Mouse (Mus musculus) embryonic facial prominence, embryonic 10.5 days (tissue): Measurements from ENCODE around the gene Pou2f1. TPM values are rescaled to one million over a fixed set of nuclear protein-coding genes. Genes with fewer than 3 reads are reported as not detected.
A peak's percentile ranks its signal among the peaks of the same experiment; 100 is the strongest.

Experiments used
- DNase-seq: peaks from one replicate; pipeline ENCODE4 v3.0.0-alpha.2; 2017; ENCODE audit warnings: low spot score
- H3K27ac ChIP-seq: fragments of 300-500 bp; sonication (generic); replicated peaks from 2 replicates; pipeline ENCODE4 v1.5.1; 2016; ENCODE audit warnings: mild to moderate bottlenecking
- H3K27me3 ChIP-seq: fragments of 300-500 bp; sonication (generic); replicated peaks from 2 replicates; pipeline ENCODE4 v1.6.1; 2016; ENCODE audit warnings: low read depth, mild to moderate bottlenecking; ENCODE audit not compliant: poor library complexity, severe bottlenecking
- H3K36me3 ChIP-seq: fragments of 300-500 bp; sonication (generic); replicated peaks from 2 replicates; pipeline ENCODE4 v1.6.1; 2016; ENCODE audit warnings: mild to moderate bottlenecking, moderate library complexity
- H3K4me1 ChIP-seq: fragments of 300-500 bp; sonication (generic); 2 replicates; pipeline ENCODE4 v1.6.1; 2016
- H3K4me3 ChIP-seq: fragments of 300-500 bp; sonication (generic); 2 replicates; pipeline ENCODE4 v1.5.1; 2016; ENCODE audit warnings: mild to moderate bottlenecking, moderate library complexity
- H3K9me3 ChIP-seq: fragments of 300-500 bp; sonication (generic); 2 replicates; pipeline ENCODE4 v1.6.1; 2016; ENCODE audit warnings: mild to moderate bottlenecking
- WGBS: fragments of 180-500 bp; shearing (Covaris S2); methylation state at CpG from one replicate; pipeline ENCODE4 v1.1.7; 2016; 5-methylcytosine and 5-hydroxymethylcytosine counted together
- polyA plus RNA-seq: library from polyadenylated mRNA; unstranded; fragments of >200 nt; fragmentation: Nextera tagmentation; extraction: Ambion mirVana; gene quantifications from 2 replicates; pipeline ENCODE4 v1.2.1, GENCODE M21; 2016

Pou2f1 gene
- polyA plus RNA-seq, 1 experiment from 2014 or later: 28.1 TPM

DNA sequence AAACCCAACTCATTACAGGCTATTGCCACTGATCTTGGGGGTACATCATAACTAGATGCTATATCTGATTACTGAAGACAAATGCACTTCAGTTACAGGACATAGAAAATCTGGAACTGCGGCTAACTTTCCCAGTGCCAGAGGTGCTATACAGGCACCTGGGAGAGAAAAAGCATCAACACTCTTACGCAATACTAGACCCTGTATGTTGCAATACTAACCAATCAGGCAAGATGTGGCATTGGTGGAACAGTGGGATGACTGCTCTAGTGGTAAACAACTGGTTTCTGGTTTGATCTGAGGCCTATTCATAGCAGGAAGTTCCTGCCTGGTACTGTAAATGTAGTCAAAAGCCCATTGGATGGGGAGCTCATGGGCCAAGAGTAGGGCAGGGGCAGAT lies 123.7 kb downstream of the Pou2f1 start:
- DNase-seq: no peak
- Histone ChIP-seq H3K36me3 (peaks cover 56% of the 10 kb centered on the region), H3K27ac (no peak overlapping the region), H3K9me3 (no peaks in the 10 kb centered on the region), H3K4me3 (no peak overlapping the region), H3K27me3 (no peaks in the 10 kb centered on the region), H3K4me1 (peaks cover 10% of the 10 kb centered on the region)
- WGBS: 98% methylated on average over 2 of the region's 2 CpGs

DNA sequence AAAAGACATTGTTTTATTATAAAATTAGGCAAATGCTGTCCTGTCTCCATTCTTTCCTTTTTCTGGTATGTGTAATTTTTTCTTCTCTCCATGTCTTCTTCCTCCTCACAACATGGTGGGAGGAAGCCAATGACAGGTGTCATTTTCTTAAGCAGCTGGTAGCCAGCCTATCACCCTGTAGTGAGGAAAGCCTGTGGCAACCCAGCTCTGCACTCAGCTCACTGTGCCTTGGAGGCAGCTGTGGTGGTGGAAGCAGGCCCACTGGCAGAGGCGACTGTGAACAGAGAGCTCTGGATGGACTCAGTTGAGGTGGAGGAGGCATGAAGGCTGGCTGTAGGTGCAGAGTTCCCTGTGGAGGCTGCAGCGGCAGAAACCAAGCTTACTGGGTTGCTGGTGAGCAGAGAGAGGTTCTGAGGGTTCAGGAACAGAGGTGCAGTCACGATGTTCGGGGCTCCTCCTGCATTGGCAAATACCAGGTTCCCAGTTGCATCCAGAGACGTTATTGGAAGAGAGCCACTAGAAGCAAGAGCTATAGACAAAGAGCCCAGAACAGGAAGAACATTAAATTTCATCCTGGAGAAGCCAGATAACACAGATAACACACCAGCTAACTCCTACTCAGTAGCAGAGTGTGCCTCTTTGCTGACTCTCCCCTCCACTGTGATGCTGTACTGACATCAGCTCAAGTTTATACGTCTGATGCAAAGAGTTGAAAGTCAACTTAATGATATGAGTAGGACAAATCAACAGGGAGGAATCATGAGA lies 126.8 kb downstream of the Pou2f1 start:
- Histone ChIP-seq H3K27ac (no peak overlapping the region), H3K27me3 (no peaks in the 10 kb centered on the region), H3K4me3 (no peak overlapping the region), H3K4me1 (peaks cover 21% of the 10 kb centered on the region), H3K36me3 (peaks cover 52% of the 10 kb centered on the region), H3K9me3 (no peaks in the 10 kb centered on the region)
- 91% methylated on average over 6 of the region's 6 CpGs for WGBS
- DNase-seq: no peak

DNA sequence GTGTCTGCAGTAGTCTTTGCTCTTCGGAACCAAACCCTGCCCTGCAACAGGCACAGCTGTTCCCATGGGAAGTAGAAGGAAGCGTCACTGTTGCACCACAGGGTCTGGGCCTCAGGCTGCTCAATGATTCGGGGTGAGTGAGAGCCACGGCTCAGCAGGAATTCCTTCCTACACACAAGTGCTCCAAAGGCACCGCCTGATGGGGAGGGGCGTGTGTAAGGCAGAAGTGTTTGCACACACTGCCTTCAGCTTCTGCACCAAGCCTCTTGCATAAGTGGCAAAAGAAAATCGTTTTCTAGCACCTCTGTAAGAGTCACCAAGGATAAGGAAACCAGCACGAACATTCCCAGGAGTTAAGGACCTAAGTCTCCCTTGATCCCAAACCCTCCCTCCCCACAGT lies 127.8 kb downstream of the Pou2f1 start:
- H3K27me3 ChIP-seq: no peaks in the 10 kb centered on the region
- 47% methylated on average over 8 of the region's 8 CpGs for WGBS
- H3K4me3 ChIP-seq: no peak overlapping the region
- H3K9me3 ChIP-seq: no peaks in the 10 kb centered on the region
- DNase-seq: no peak
- H3K27ac ChIP-seq: no peak overlapping the region
- peaks cover 21% of the 10 kb centered on the region for H3K4me1 ChIP-seq
- peaks cover 49% of the 10 kb centered on the region for H3K36me3 ChIP-seq

DNA sequence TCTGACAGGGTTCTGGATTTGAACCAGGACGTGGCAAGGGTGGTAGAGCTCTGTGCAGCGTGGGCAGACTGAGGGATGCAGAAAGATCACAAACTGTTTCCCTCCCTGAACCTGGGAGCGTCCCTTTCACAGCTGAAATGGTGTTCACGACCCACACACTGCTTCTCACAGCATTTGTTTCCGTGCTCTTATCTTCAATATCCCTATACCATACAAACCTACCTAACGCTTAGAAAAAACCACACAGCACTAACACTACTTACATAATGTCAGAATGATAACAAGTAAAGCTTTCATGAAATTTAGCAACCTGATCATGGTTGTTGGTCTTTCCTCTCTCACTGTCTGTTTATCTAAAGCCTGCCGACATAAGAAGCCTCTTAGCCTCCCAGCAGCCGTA lies 133.8 kb downstream of the Pou2f1 start:
- 89% methylated on average over 8 of the region's 8 CpGs for WGBS
- no peaks in the 10 kb centered on the region for H3K9me3 ChIP-seq
- peaks cover 21% of the 10 kb centered on the region for H3K4me1 ChIP-seq
- no peak overlapping the region for H3K4me3 ChIP-seq
- H3K27me3 ChIP-seq: no peaks in the 10 kb centered on the region
- H3K27ac ChIP-seq: no peak overlapping the region
- H3K36me3 ChIP-seq: peaks cover 30% of the 10 kb centered on the region
- DNase-seq: no peak

DNA sequence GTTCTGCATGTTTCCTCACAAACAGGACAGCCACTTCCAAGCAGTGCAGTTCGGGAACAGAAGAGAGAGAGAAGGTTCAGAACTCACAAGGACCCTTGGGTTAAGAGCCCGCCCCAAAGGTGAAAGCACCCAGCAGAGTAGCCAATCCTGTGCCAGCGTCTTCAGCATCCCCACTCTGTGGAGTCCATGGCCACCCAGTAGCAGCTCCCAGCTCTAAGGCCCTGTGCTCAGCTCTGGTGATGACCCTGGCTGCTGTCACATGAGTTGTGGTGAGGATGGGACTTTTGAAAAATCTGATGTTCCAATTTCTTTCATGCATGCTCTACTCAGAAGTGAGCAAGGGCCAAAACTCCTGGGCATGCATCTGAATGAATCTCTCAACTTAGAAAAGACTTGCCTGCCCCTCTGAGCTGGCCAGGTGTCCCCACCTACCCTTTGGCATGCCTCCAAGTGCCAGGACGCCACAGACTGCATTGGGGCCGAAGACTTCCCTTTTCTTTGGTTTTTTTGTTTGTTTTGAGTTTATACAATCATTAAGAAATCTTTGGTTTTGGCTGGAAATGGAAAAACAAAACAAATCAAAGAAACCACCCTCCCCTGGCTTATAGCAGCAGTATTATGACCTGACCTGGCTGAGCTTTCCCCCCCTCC lies 135.7 kb downstream of the Pou2f1 start:
- peaks cover 11% of the 10 kb centered on the region for H3K4me1 ChIP-seq
- H3K9me3 ChIP-seq: no peaks in the 10 kb centered on the region
- no peak for DNase-seq
- H3K4me3 ChIP-seq: no peak overlapping the region
- peaks cover 30% of the 10 kb centered on the region for H3K36me3 ChIP-seq
- WGBS: 82% methylated on average over 5 of the region's 5 CpGs
- no peak overlapping the region for H3K27ac ChIP-seq
- no peaks in the 10 kb centered on the region for H3K27me3 ChIP-seq

DNA sequence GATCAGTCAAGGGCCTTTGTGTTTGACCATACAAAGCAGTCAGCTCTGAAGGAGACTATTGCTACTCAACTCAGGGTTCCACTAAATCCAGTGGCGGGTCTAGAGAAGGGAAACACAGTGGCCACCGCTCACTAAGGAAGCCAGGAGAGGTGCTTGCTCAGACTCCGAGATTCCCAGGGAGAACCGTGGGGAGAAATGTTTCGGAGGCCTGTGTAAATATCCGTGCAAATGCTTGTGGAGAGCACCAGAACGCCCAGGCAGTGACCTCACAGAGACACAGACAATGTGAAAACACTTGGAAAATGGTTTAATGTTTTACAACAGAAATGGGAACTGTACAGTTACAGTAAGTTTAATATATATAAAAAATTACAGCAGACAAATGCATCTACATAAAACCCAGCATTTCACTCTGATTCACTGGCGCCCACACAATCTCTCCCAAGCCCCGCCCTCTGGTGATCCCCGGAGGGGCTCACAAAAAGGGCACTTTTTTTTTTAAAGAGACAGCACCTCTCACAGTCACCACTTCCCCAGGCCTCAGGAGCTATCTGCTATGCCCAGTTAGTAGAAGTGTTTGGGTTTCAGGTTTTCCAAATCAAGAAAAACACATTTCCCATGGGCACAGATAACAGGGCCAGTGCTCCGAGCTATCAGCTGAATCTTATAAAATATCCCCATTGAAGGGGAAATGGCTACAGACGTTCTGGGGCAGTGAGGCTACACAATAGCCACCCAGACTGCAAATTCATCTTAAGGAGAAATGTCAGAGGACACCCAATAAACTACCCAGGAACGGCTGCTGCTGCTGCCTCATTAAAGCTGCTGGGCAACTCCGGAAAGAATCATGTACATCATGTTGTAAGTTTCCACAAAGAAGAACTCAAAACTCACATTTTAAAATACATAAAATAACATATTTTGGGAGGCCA lies 137.3 kb downstream of the Pou2f1 start:
- no peak overlapping the region for H3K4me3 ChIP-seq
- H3K36me3 ChIP-seq: peaks cover 30% of the 10 kb centered on the region
- peaks cover 27% of the 10 kb centered on the region for H3K4me1 ChIP-seq
- H3K27ac ChIP-seq: peak overlapping the region; percentile 41; the same call in 1 of the 2 replicates
- no peaks in the 10 kb centered on the region for H3K27me3 ChIP-seq
- no peaks in the 10 kb centered on the region for H3K9me3 ChIP-seq
- 49% methylated on average over 14 of the region's 14 CpGs for WGBS
- no peak for DNase-seq

DNA sequence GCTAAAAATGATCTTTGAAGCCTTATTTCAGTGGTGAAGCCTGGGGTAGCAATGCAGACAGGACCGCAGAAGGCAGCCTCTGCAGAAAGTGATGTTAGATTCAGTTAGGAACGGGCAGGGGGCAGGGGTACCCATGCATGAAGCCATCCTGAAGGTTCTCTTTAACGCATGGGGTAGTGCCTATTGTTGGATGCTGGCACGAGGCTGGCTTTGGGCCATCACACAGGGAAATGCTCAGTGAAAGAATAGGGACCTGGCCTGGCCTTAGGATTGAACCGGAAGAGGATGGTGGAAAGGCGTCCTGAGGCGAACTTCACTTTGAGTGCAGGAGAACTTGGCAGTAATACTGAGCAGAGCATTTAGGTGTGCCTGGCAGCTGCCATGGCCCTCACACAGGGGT lies 140.4 kb downstream of the Pou2f1 start:
- Histone ChIP-seq H3K36me3 (peaks cover 10% of the 10 kb centered on the region), H3K27ac (no peak overlapping the region), H3K9me3 (no peaks in the 10 kb centered on the region), H3K4me1 (peaks cover 27% of the 10 kb centered on the region), H3K4me3 (no peak overlapping the region), H3K27me3 (no peaks in the 10 kb centered on the region; the same call in 1 of the 2 replicates)
- DNase-seq: no peak
- 79% methylated on average over 7 of the region's 7 CpGs for WGBS

DNA sequence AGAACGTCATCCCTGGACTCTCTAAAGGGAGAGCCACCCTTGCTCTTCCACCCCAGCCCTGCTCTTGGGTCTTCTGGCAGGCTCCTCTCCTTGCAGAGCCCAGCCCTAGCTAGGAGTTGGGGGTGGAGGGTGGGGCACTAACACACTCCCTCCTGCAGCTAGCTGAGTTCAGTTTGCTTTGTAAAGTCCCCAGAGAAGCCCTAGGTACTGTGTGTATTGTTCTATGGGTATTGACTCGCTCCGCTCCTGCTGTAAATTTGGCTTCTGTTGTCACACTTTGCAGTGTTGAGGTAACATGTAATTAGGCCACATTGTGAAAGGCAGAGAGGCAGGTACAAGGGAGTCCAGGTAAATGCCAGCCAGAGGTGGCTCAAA lies 141.3 kb downstream of the Pou2f1 start:
- H3K4me1 ChIP-seq: peaks cover 29% of the 10 kb centered on the region
- peaks cover 6% of the 10 kb centered on the region; the same call in 1 of the 2 replicates for H3K36me3 ChIP-seq
- H3K9me3 ChIP-seq: no peaks in the 10 kb centered on the region
- peak overlapping the region; percentile 57 for H3K27ac ChIP-seq
- H3K4me3 ChIP-seq: no peak overlapping the region
- DNase-seq: no peak
- no peaks in the 10 kb centered on the region; the same call in 1 of the 2 replicates for H3K27me3 ChIP-seq
- whole genome bisulfite sequencing: 76% methylated on average over 3 of the region's 3 CpGs

DNA sequence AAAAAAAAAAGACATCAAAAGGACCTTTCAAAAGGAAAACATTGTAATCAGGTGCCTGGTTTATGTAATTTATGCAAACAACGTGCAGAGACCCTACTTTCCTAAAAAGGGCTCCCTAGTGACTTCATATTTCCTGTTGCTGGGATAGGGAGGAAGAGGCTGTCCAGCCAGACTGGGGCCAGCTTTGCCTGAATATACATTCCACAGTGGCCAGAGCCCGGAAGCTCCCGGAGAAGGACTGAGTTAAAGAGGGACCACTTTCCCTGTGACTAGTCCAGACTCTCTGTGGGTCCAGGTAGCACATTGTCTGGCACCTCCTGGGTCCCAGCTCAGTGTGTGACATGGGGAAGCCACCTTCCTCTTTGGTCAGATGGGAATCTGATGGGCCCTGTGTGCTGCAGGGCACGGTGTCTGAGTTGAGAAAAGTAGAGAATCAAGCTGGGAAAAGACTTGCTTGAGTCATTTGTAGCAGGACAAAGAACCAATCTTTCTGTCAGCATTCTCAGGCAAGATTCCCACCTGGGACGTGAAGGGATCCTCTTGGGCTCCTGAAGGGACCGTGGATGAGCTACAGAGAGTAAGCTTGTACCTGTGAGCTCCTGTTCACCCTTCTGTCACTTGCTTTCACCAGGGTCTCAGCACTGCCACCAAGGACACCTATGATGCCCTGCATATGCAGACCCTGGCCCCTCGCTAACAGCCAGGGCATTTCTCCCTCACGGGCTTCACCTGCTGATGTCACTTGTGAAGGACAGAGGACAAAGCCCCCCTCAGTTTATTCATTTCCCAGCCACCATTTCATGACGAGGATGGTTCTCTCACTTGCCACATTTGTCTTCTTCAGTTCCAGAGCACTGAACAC lies 141.9 kb downstream of the Pou2f1 start:
- peak overlapping the region; percentile 57 for H3K27ac ChIP-seq

GRCm38 (mm10) chr1:165858356-165858755 lies 144.1 kb downstream of the Pou2f1 start:
- Histone ChIP-seq H3K36me3 (no peaks in the 10 kb centered on the region), H3K4me3 (no peak overlapping the region), H3K27me3 (peaks cover under 1% of the 10 kb centered on the region; the same call in 1 of the 2 replicates), H3K9me3 (no peaks in the 10 kb centered on the region), H3K4me1 (peaks cover 21% of the 10 kb centered on the region), H3K27ac (no peak overlapping the region)
- WGBS: 84% methylated on average over 5 of the region's 5 CpGs
- DNase-seq: no peak

More for the DNA sequence above, 141.9 kb downstream of the Pou2f1 start:
- H3K9me3 ChIP-seq: no peaks in the 10 kb centered on the region
- H3K27me3 ChIP-seq: no peaks in the 10 kb centered on the region; the same call in 1 of the 2 replicates
- no peak for DNase-seq
- peaks cover 32% of the 10 kb centered on the region for H3K4me1 ChIP-seq
- peaks cover 6% of the 10 kb centered on the region; the same call in 1 of the 2 replicates for H3K36me3 ChIP-seq
- WGBS: 75% methylated on average over 9 of the region's 9 CpGs
- no peak overlapping the region for H3K4me3 ChIP-seq

DNA sequence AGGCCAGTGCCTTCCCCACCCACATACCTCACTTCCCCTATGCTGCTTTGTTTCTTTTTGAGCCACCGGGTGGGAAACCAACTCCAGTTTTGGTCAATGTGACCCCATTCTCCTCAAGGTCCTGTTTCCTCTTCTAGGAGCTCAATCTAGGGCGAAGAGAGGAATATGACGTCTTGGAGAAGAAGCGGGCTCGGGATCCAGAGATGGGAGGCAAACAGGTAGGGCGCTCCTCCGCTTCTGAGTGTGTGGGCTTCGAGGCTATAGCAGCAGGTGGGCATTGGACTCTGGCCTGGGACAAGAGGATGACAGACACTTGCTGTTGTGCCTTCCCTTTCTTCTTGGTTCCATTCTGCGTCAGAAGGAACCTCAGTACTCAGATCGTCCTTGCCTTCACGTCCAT lies 145.2 kb downstream of the Pou2f1 start:
- no peaks in the 10 kb centered on the region for H3K36me3 ChIP-seq
- peaks cover 11% of the 10 kb centered on the region; the same call in 1 of the 2 replicates for H3K27me3 ChIP-seq
- H3K4me3 ChIP-seq: no peak overlapping the region
- DNase-seq: no peak
- H3K4me1 ChIP-seq: peaks cover 29% of the 10 kb centered on the region
- H3K9me3 ChIP-seq: no peaks in the 10 kb centered on the region
- 91% methylated on average over 11 of the region's 11 CpGs for WGBS
- no peak overlapping the region for H3K27ac ChIP-seq
